ENCODE assay signal across 8 mouse cellular contexts in genomic region chr5:22745529-22745884, GRCm38 (mm10). TPM values are rescaled to one million over a fixed set of nuclear protein-coding genes. Genes with fewer than 3 reads are reported as not detected.
DNase-seq lines count a peak whose midpoint lies in the region; ATAC-seq and TF ChIP-seq lines count a peak whose summit lies in the region.

No protein-coding gene starts in this region.

- no peaks in the 10 kb centered on the region for H3K9me3 ChIP-seq in ES-E14 (ENCODE audit: control insufficient read depth, insufficient read depth, low read depth, low read length)
- H3K9me3 ChIP-seq in heart, postnatal 0 days (replicated peaks; ENCODE audit: control insufficient read depth, low read length): no peaks in the 10 kb centered on the region
- H3K9me3 ChIP-seq in liver, postnatal 0 days (ENCODE audit: low read length): no peaks in the 10 kb centered on the region

- no peak for TF ChIP-seq CTCF in gastrocnemius, adult 2 months (IDR thresholded peaks at IDR 0.05)
- no peak for TF ChIP-seq CTCF in heart, postnatal 0 days (IDR thresholded peaks at IDR 0.05; ENCODE audit: low read depth)
- no peak for TF ChIP-seq CTCF in liver, postnatal 0 days (IDR thresholded peaks at IDR 0.05; ENCODE audit: low read depth)

- ATAC-seq in heart, postnatal 0 days (ENCODE audit: insufficient read depth, low read depth): no peak
- no peak for ATAC-seq in liver, postnatal 0 days

- no peak overlapping the region for H3K27ac ChIP-seq in gastrocnemius, adult 2 months
- no peak overlapping the region for H3K27ac ChIP-seq in ES-E14 (ENCODE audit: insufficient read depth, low read depth, low read length, poor library complexity, severe bottlenecking)
- no peak overlapping the region for H3K27ac ChIP-seq in heart, postnatal 0 days (ENCODE audit: low read depth)
- H3K27ac ChIP-seq in liver, postnatal 0 days (ENCODE audit: low read depth): no peak overlapping the region

- in situ Hi-C loops in ES-E14 (cut with MboI; ENCODE audit: low sequenced_read_pairs in 2 of 2, unreplicated experiment in 2 of 2): no loop called here

- peak overlapping the region; percentile 62 for H3K4me3 ChIP-seq in gastrocnemius, adult 2 months
- H3K4me3 ChIP-seq in ES-E14 (ENCODE audit: insufficient read depth in 1 of 2, low read depth in 1 of 2, low read length in 2 of 2, poor library complexity in 1 of 2, severe bottlenecking in 1 of 2): peak overlapping the region; percentile 63 to 78
- peak overlapping the region; percentile 48 for H3K4me3 ChIP-seq in heart, postnatal 0 days (ENCODE audit: low read depth, low read length)
- peak overlapping the region; percentile 33 for H3K4me3 ChIP-seq in liver, postnatal 0 days (ENCODE audit: low read depth, low read length)

- peaks cover 0 to 3% of the 10 kb centered on the region in 2 experiments; a peak in 2 of 4 replicates for H3K4me1 ChIP-seq in ES-E14 (ENCODE audit: control insufficient read depth in 2 of 2, insufficient read depth in 2 of 2, low read length in 2 of 2, poor library complexity in 1 of 2)
- no peaks in the 10 kb centered on the region; the same call in 1 of the 2 replicates for H3K4me1 ChIP-seq in heart, postnatal 0 days (ENCODE audit: control insufficient read depth, insufficient read depth)
- H3K4me1 ChIP-seq in liver, postnatal 0 days (ENCODE audit: insufficient read depth): peaks cover 8% of the 10 kb centered on the region; the same call in 1 of the 2 replicates

- no peak for TF ChIP-seq EP300 in heart, postnatal 0 days (IDR thresholded peaks at IDR 0.05; ENCODE audit: low read depth)
- TF ChIP-seq EP300 in liver, postnatal 0 days (IDR thresholded peaks at IDR 0.05; ENCODE audit: low read depth): no peak

- WGBS in heart, postnatal 0 days: 4% methylated on average over 10 of the region's 10 CpGs
- 4% methylated on average over 10 of the region's 10 CpGs for WGBS in liver, postnatal 0 days (ENCODE audit: insufficient replicate concordance)

- peak overlapping the region; percentile 77 for H3K4me2 ChIP-seq in heart, postnatal 0 days (ENCODE audit: low read depth, low read length)
- peak overlapping the region; percentile 64 for H3K4me2 ChIP-seq in liver, postnatal 0 days (ENCODE audit: low read depth, low read length)

- H3K27me3 ChIP-seq in heart, postnatal 0 days (ENCODE audit: control insufficient read depth, insufficient read depth, low read length): peaks cover 50% of the 10 kb centered on the region
- peaks cover 23% of the 10 kb centered on the region for H3K27me3 ChIP-seq in liver, postnatal 0 days (ENCODE audit: insufficient read depth, low read length)

- no peak overlapping the region for H3K9ac ChIP-seq in ES-E14 (ENCODE audit: insufficient read depth, low read depth, low read length, poor library complexity, severe bottlenecking)
- H3K9ac ChIP-seq in heart, postnatal 0 days (replicated peaks; ENCODE audit: low read depth, low read length): no peak overlapping the region
- H3K9ac ChIP-seq in liver, postnatal 0 days (replicated peaks): no peak overlapping the region

- DNase-seq in gastrocnemius, adult 2 months: no peak
- DNase-seq in gastrocnemius, postnatal 4 days (ENCODE audit: low spot score in 2 of 2): no peak
- DNase-seq in ES-E14 (ENCODE audit: low read depth, low spot score): no peak
- DNase-seq in heart, postnatal 0 days (ENCODE audit: low spot score): no peak
- no peak for DNase-seq in liver, postnatal 0 days
- no peak for DNase-seq in adrenal gland, postnatal 10 days
- DNase-seq in thymus, postnatal 0 days (ENCODE audit: low spot score): no peak
- DNase-seq in layer of hippocampus, postnatal 25 days (ENCODE audit: extremely low spot score in 1 of 2, low spot score in 1 of 2): no peak

- H3K36me3 ChIP-seq in ES-E14 (ENCODE audit: control insufficient read depth, insufficient read depth, low read length, poor library complexity, severe bottlenecking): no peaks in the 10 kb centered on the region
- H3K36me3 ChIP-seq in heart, postnatal 0 days (replicated peaks; ENCODE audit: control insufficient read depth, insufficient read depth, low read length): no peaks in the 10 kb centered on the region
- H3K36me3 ChIP-seq in liver, postnatal 0 days (replicated peaks; ENCODE audit: insufficient read depth, low read length): no peaks in the 10 kb centered on the region

- intact Hi-C loops in gastrocnemius, adult 2 months (cut with DNase I): no loop called here

TF ChIP-seq in ES-E14, 5 proteins besides CTCF, POLR2A, EP300 and RAD21:
- no peak for TF ChIP-seq HCFC1 (IDR thresholded peaks at IDR 0.05; ENCODE audit: borderline replicate concordance, insufficient read depth, low read length)
- TF ChIP-seq MAFK (IDR thresholded peaks at IDR 0.05; ENCODE audit: insufficient read depth, low read depth, low read length): no peak
- TF ChIP-seq ZNF384 (IDR thresholded peaks at IDR 0.05; ENCODE audit: low read depth, low read length): no peak
- TF ChIP-seq CHD2 (IDR thresholded peaks at IDR 0.05; ENCODE audit: low read depth, low read length): no peak
- TF ChIP-seq ZC3H11A (IDR thresholded peaks at IDR 0.05; ENCODE audit: borderline replicate concordance, low read depth, low read length): no peak

RNA-seq across cellular contexts. Expression of gene Lhfpl3, which starts 0.4 kb away (rescaled TPM):
- total RNA-seq in gastrocnemius, adult 2 months (2021): not detected
- under 1 TPM in 1 of 2 experiments, not detected in 1; 0.17 TPM for total RNA-seq in gastrocnemius, postnatal 4 days (2021)
- not detected in 2 replicates for total RNA-seq in ES-E14 (2012; rRNA removed)
- total RNA-seq in heart, postnatal 0 days (2014; rRNA removed; ENCODE audit: low replicate concordance): not detected in 2 replicates
- 0.10 and 0.18 TPM in 2 replicates for polyA plus RNA-seq in heart, postnatal 0 days (2015; fragmentation: Nextera tagmentation; extraction: Ambion mirVana)
- not detected in 2 replicates for polyA plus RNA-seq in liver, postnatal 0 days (2015; fragmentation: Nextera tagmentation; extraction: Ambion mirVana)
- total RNA-seq in adrenal gland, postnatal 10 days (2021): under 1 TPM; 0.42 to 0.69 TPM
- polyA plus RNA-seq in thymus, postnatal 0 days (2015; fragmentation: Nextera tagmentation; extraction: Ambion mirVana): 0.13 TPM in 1 of 2 replicates, not detected in the other
- 10 to 100 TPM; 14.9 to 16.2 TPM for total RNA-seq in layer of hippocampus, postnatal 25 days (2021)

Comparison
In these comparisons a context has a peak if more than half of its experiments do, and no peak if none do; other contexts are left out.
1. RNA of gene Lhfpl3, which starts 0.4 kb away (total RNA-seq): 14.9 to 16.2 TPM in layer of hippocampus, postnatal 25 days; 0.42 to 0.69 TPM in adrenal gland, postnatal 10 days, 0.17 TPM in gastrocnemius, postnatal 4 days, not detected in gastrocnemius, adult 2 months, not detected in ES-E14 and not detected in heart, postnatal 0 days; every median in the first group is over 4 times any median in the second.
2. Peak in every context shown above with its lines, with median percentiles within 50 percentile points of each other: H3K4me3 ChIP-seq.